Mouse (Mus musculus): ENCODE measurements around the gene Mrpl48. TPM values are rescaled to one million over a fixed set of nuclear protein-coding genes. Genes with fewer than 3 reads are reported as not detected.

Mrpl48 gene
- polyA plus RNA-seq (2012; ENCODE audit: insufficient read depth, insufficient read length, low replicate concordance, missing spikeins): not detected in 2 replicates

GRCm38 (mm10) chr7:100608130-100608741, at the start of gene Mrpl48:
Gene Mrpl48, minus strand, starts transcription at chr7:100608301.
- WGBS: under 1% methylated on average over 43 of the region's 43 CpGs
- Histone ChIP-seq H3K4me1 (ENCODE audit: control insufficient read depth, insufficient read depth, low read length) (no peaks in the 10 kb centered on the region), H3K4me3 (ENCODE audit: insufficient read depth, low read depth, low read length) (peak within 1 kb of the TSS; percentile 88), H3K27ac (ENCODE audit: insufficient read depth, low read depth, low read length) (peak within 1 kb of the TSS; percentile 93)
- no peak for TF ChIP-seq CTCF (IDR thresholded peaks at IDR 0.05; ENCODE audit: insufficient read depth, low read depth, low read length)
- TF ChIP-seq POLR2A (IDR thresholded peaks at IDR 0.05; ENCODE audit: insufficient read depth, low read depth, low read length): no peak

GRCm38 (mm10) chr7:100656739-100657138, 48.6 kb upstream of the Mrpl48 start:
- WGBS: 61% methylated on average over 5 of the region's 5 CpGs
- H3K27ac ChIP-seq (ENCODE audit: insufficient read depth, low read depth, low read length): 0 out of 2 replicates have a peak overlapping the region, but pooled peaks have one; percentile 12
- TF ChIP-seq POLR2A (IDR thresholded peaks at IDR 0.05; ENCODE audit: insufficient read depth, low read depth, low read length): no peak
- TF ChIP-seq CTCF (IDR thresholded peaks at IDR 0.05; ENCODE audit: insufficient read depth, low read depth, low read length): no peak
- 0 out of 2 replicates have a peak overlapping the region, but pooled peaks have one; percentile 6 for H3K4me3 ChIP-seq (ENCODE audit: insufficient read depth, low read depth, low read length)
- H3K4me1 ChIP-seq (ENCODE audit: control insufficient read depth, insufficient read depth, low read length): peaks cover 7% of the 10 kb centered on the region

GRCm38 (mm10) chr7:100654441-100654840, 46.3 kb upstream of the Mrpl48 start:
- no peak overlapping the region for H3K4me3 ChIP-seq (ENCODE audit: insufficient read depth, low read depth, low read length)
- peak overlapping the region; percentile 55; the same call in 1 of the 2 replicates for H3K27ac ChIP-seq (ENCODE audit: insufficient read depth, low read depth, low read length)
- TF ChIP-seq POLR2A (IDR thresholded peaks at IDR 0.05; ENCODE audit: insufficient read depth, low read depth, low read length) (no peak), CTCF (IDR thresholded peaks at IDR 0.05; ENCODE audit: insufficient read depth, low read depth, low read length) (no peak)
- WGBS: 83% methylated on average over 8 of the region's 8 CpGs
- peaks cover 7% of the 10 kb centered on the region for H3K4me1 ChIP-seq (ENCODE audit: control insufficient read depth, insufficient read depth, low read length)

- H3K27ac ChIP-seq (ENCODE audit: insufficient read depth, low read depth, low read length): peak overlapping the region; percentile 55
- no peak for TF ChIP-seq CTCF (IDR thresholded peaks at IDR 0.05; ENCODE audit: insufficient read depth, low read depth, low read length)
- no peak for TF ChIP-seq POLR2A (IDR thresholded peaks at IDR 0.05; ENCODE audit: insufficient read depth, low read depth, low read length)
- H3K4me1 ChIP-seq (ENCODE audit: control insufficient read depth, insufficient read depth, low read length): peaks cover 7% of the 10 kb centered on the region
- WGBS: 69% methylated on average over 9 of the region's 9 CpGs
- H3K4me3 ChIP-seq (ENCODE audit: insufficient read depth, low read depth, low read length): no peak overlapping the region
Measured at GRCm38 (mm10) chr7:100653480-100654266, 45.6 kb upstream of the Mrpl48 start.

- TF ChIP-seq CTCF (IDR thresholded peaks at IDR 0.05; ENCODE audit: insufficient read depth, low read depth, low read length) (no peak), POLR2A (IDR thresholded peaks at IDR 0.05; ENCODE audit: insufficient read depth, low read depth, low read length) (no peak)
- Histone ChIP-seq H3K27ac (ENCODE audit: insufficient read depth, low read depth, low read length) (no peak overlapping the region), H3K4me1 (ENCODE audit: control insufficient read depth, insufficient read depth, low read length) (peaks cover 5% of the 10 kb centered on the region), H3K4me3 (ENCODE audit: insufficient read depth, low read depth, low read length) (no peak overlapping the region)
- 73% methylated on average over 4 of the region's 4 CpGs for WGBS
Measured at GRCm38 (mm10) chr7:100651011-100651410, 42.9 kb upstream of the Mrpl48 start.

GRCm38 (mm10) chr7:100650421-100650820, 42.3 kb upstream of the Mrpl48 start:
- WGBS: 88% methylated on average over 6 of the region's 6 CpGs
- Histone ChIP-seq H3K4me1 (ENCODE audit: control insufficient read depth, insufficient read depth, low read length) (peaks cover 5% of the 10 kb centered on the region), H3K27ac (ENCODE audit: insufficient read depth, low read depth, low read length) (no peak overlapping the region)

GRCm38 (mm10) chr7:100649826-100650225, 41.7 kb upstream of the Mrpl48 start:
- TF ChIP-seq CTCF (IDR thresholded peaks at IDR 0.05; ENCODE audit: insufficient read depth, low read depth, low read length) (no peak), POLR2A (IDR thresholded peaks at IDR 0.05; ENCODE audit: insufficient read depth, low read depth, low read length) (no peak)
- Histone ChIP-seq H3K27ac (ENCODE audit: insufficient read depth, low read depth, low read length) (no peak overlapping the region), H3K4me3 (ENCODE audit: insufficient read depth, low read depth, low read length) (no peak overlapping the region), H3K4me1 (ENCODE audit: control insufficient read depth, insufficient read depth, low read length) (peaks cover 5% of the 10 kb centered on the region)
- WGBS: 89% methylated on average over 8 of the region's 8 CpGs

More at GRCm38 (mm10) chr7:100650421-100650820, 42.3 kb upstream of the Mrpl48 start:
- H3K4me3 ChIP-seq (ENCODE audit: insufficient read depth, low read depth, low read length): no peak overlapping the region
- TF ChIP-seq CTCF (IDR thresholded peaks at IDR 0.05; ENCODE audit: insufficient read depth, low read depth, low read length) (no peak), POLR2A (IDR thresholded peaks at IDR 0.05; ENCODE audit: insufficient read depth, low read depth, low read length) (no peak)

- 84% methylated on average over 4 of the region's 4 CpGs for WGBS
- no peak overlapping the region for H3K27ac ChIP-seq (ENCODE audit: insufficient read depth, low read depth, low read length)
- H3K4me3 ChIP-seq (ENCODE audit: insufficient read depth, low read depth, low read length): no peak overlapping the region
- peaks cover 3% of the 10 kb centered on the region for H3K4me1 ChIP-seq (ENCODE audit: control insufficient read depth, insufficient read depth, low read length)
- TF ChIP-seq POLR2A (IDR thresholded peaks at IDR 0.05; ENCODE audit: insufficient read depth, low read depth, low read length): no peak
- TF ChIP-seq CTCF (IDR thresholded peaks at IDR 0.05; ENCODE audit: insufficient read depth, low read depth, low read length): no peak
Measured at GRCm38 (mm10) chr7:100649095-100649494, 41.0 kb upstream of the Mrpl48 start.

- Histone ChIP-seq H3K4me1 (ENCODE audit: control insufficient read depth, insufficient read depth, low read length) (no peaks in the 10 kb centered on the region), H3K27ac (ENCODE audit: insufficient read depth, low read depth, low read length) (no peak overlapping the region), H3K4me3 (ENCODE audit: insufficient read depth, low read depth, low read length) (no peak overlapping the region)
- 42% methylated on average over 3 of the region's 3 CpGs for WGBS
- TF ChIP-seq POLR2A (IDR thresholded peaks at IDR 0.05; ENCODE audit: insufficient read depth, low read depth, low read length) (no peak), CTCF (IDR thresholded peaks at IDR 0.05; ENCODE audit: insufficient read depth, low read depth, low read length) (no peak)
Measured at GRCm38 (mm10) chr7:100645147-100645546, 37.0 kb upstream of the Mrpl48 start.

Measured in olfactory bulb, adult 2 months (tissue).